Mouse (Mus musculus): Measurements from ENCODE around the gene Kcnj15. TPM values are rescaled to one million over a fixed set of nuclear protein-coding genes. Genes with fewer than 3 reads are reported as not detected.

Kcnj15 gene
- polyA plus RNA-seq, 1 experiment from 2014 or later = 0.26 TPM

GRCm38 (mm10) chr16:95348555-95348954 is 91.2 kb downstream of the Kcnj15 start:
- ATAC-seq = no peak
- WGBS = 85% methylated on average over 9 of the region's 9 CpGs
- no peak overlapping the region for H3K4me3 ChIP-seq (ENCODE audit: low read length)
- H3K4me1 ChIP-seq (ENCODE audit: control insufficient read depth, insufficient read depth, low read length) = peaks cover 3% of the 10 kb centered on the region; the same call in 1 of the 2 replicates
- no peaks in the 10 kb centered on the region for H3K27me3 ChIP-seq (replicated peaks; ENCODE audit: control insufficient read depth, insufficient read depth, low read length)
- H3K9me3 ChIP-seq (ENCODE audit: control insufficient read depth, low read length) = no peaks in the 10 kb centered on the region
- H3K27ac ChIP-seq (ENCODE audit: low read length) = no peak overlapping the region
- H3K9ac ChIP-seq (ENCODE audit: low read depth, low read length) = no peak overlapping the region
- H3K4me2 ChIP-seq (ENCODE audit: low read depth, low read length) = no peak overlapping the region
- H3K36me3 ChIP-seq (ENCODE audit: control insufficient read depth, insufficient read depth, low read length) = no peaks in the 10 kb centered on the region

- H3K9me3 ChIP-seq (ENCODE audit: control insufficient read depth, low read length) = no peaks in the 10 kb centered on the region
- no peak overlapping the region for H3K27ac ChIP-seq (ENCODE audit: low read length)
- WGBS = 89% methylated on average over 6 of the region's 6 CpGs
- no peak overlapping the region for H3K4me2 ChIP-seq (ENCODE audit: low read depth, low read length)
- peaks cover 3% of the 10 kb centered on the region; the same call in 1 of the 2 replicates for H3K4me1 ChIP-seq (ENCODE audit: control insufficient read depth, insufficient read depth, low read length)
- H3K4me3 ChIP-seq (ENCODE audit: low read length) = no peak overlapping the region
- H3K9ac ChIP-seq (ENCODE audit: low read depth, low read length) = no peak overlapping the region
- H3K27me3 ChIP-seq (replicated peaks; ENCODE audit: control insufficient read depth, insufficient read depth, low read length) = no peaks in the 10 kb centered on the region
- ATAC-seq = no peak
- no peaks in the 10 kb centered on the region for H3K36me3 ChIP-seq (ENCODE audit: control insufficient read depth, insufficient read depth, low read length)
Observed at GRCm38 (mm10) chr16:95349344-95349743, 92.0 kb downstream of the Kcnj15 start.

GRCm38 (mm10) chr16:95349745-95350144 is 92.4 kb downstream of the Kcnj15 start:
- Histone ChIP-seq H3K4me1 (ENCODE audit: control insufficient read depth, insufficient read depth, low read length) (peaks cover 3% of the 10 kb centered on the region; the same call in 1 of the 2 replicates), H3K9me3 (ENCODE audit: control insufficient read depth, low read length) (no peaks in the 10 kb centered on the region), H3K4me3 (ENCODE audit: low read length) (no peak overlapping the region), H3K27me3 (replicated peaks; ENCODE audit: control insufficient read depth, insufficient read depth, low read length) (no peaks in the 10 kb centered on the region), H3K27ac (ENCODE audit: low read length) (no peak overlapping the region), H3K4me2 (ENCODE audit: low read depth, low read length) (no peak overlapping the region), H3K9ac (ENCODE audit: low read depth, low read length) (no peak overlapping the region), H3K36me3 (ENCODE audit: control insufficient read depth, insufficient read depth, low read length) (no peaks in the 10 kb centered on the region)
- no peak for ATAC-seq
- WGBS = 76% methylated on average over 5 of the region's 5 CpGs
